13 mouse cellular contexts compared by ENCODE assay signal in genomic region chr19:29199117-29199823, GRCm38 (mm10).
"Had no signal": no experiment of that assay in that cellular context is flagged by ENCODE, and none has a peak within 500 bp of the region (broad histone marks: within the 10 kb centered on the region; RNA-seq: fewer than 3 reads in every experiment).

No protein-coding gene starts in this region.

- ATAC-seq: inflammation-experienced regulatory T-cells, adult 6 months had no signal

- H3K4me2 ChIP-seq: limb, embryonic 12.5 days; lung, embryonic 14.5 days; neural tube, embryonic 12.5 days had no signal

- H3K9ac ChIP-seq: limb, embryonic 12.5 days; lung, embryonic 14.5 days; neural tube, embryonic 12.5 days had no signal

- H3K36me3 ChIP-seq: limb, embryonic 12.5 days; midbrain, embryonic 10.5 days; neural tube, embryonic 12.5 days had no signal

- H3K27ac ChIP-seq: kidney, postnatal 0 days; limb, embryonic 12.5 days; midbrain, embryonic 10.5 days; neural tube, embryonic 12.5 days had no signal

- H3K4me3 ChIP-seq: limb, embryonic 12.5 days; midbrain, embryonic 10.5 days; myocyte; neural tube, embryonic 12.5 days had no signal

- H3K9me3 ChIP-seq: neural tube, embryonic 12.5 days had no signal

- DNase-seq: layer of hippocampus, adult 9-11 months; lung, embryonic 14.5 days; lung, postnatal 10 days; lung, postnatal 4 days; midbrain, embryonic 14.5 days; right cerebral cortex, postnatal 14 days; thymus, postnatal 4 days had no signal

- H3K27me3 ChIP-seq: limb, embryonic 12.5 days; neural tube, embryonic 12.5 days had no signal

- H3K4me1 ChIP-seq: limb, embryonic 12.5 days; midbrain, embryonic 10.5 days; neural tube, embryonic 12.5 days had no signal
